Mouse (Mus musculus) forebrain, embryonic 12.5 days (tissue): ENCODE measurements around the gene Ndufs6. TPM values are rescaled to one million over a fixed set of nuclear protein-coding genes. Genes with fewer than 3 reads are reported as not detected.

ENCODE experiments used
- ATAC-seq: fragments of 200-750 bp; cut with Nextera tagmentation; 2 replicates; pipeline ENCODE4 v1.8.0; 2017; ENCODE audit warnings: moderate TSS enrichment; ENCODE audit not compliant: low FRiP score
- H3K27ac ChIP-seq: fragments of 300-500 bp; sonication (generic); 2 replicates; pipeline ENCODE4 v1.5.1; 2016; ENCODE audit warnings: mild to moderate bottlenecking
- H3K27me3 ChIP-seq: fragments of 300-500 bp; sonication (generic); 2 replicates; pipeline ENCODE4 v1.6.1; 2016; ENCODE audit warnings: mild to moderate bottlenecking
- H3K36me3 ChIP-seq: fragments of 300-500 bp; sonication (generic); replicated peaks from 2 replicates; pipeline ENCODE4 v1.6.1; 2016; ENCODE audit warnings: mild to moderate bottlenecking
- H3K4me1 ChIP-seq: fragments of 300-500 bp; sonication (generic); 2 replicates; pipeline ENCODE4 v1.6.1; 2016
- H3K4me2 ChIP-seq: fragments of 300-500 bp; sonication (generic); 2 replicates; pipeline ENCODE4 v1.6.1; 2016; ENCODE audit warnings: mild to moderate bottlenecking, moderate library complexity
- H3K4me3 ChIP-seq: fragments of 300-500 bp; sonication (generic); replicated peaks from 2 replicates; pipeline ENCODE4 v1.5.1; 2016; ENCODE audit warnings: mild to moderate bottlenecking
- H3K9ac ChIP-seq: fragments of 300-500 bp; sonication (generic); 2 replicates; pipeline ENCODE4 v1.6.1; 2016; ENCODE audit warnings: mild to moderate bottlenecking
- H3K9me3 ChIP-seq: fragments of 300-500 bp; sonication (generic); 2 replicates; pipeline ENCODE4 v1.6.1; 2016
- WGBS: fragments of 180-500 bp; shearing (Covaris S2); methylation state at CpG from one replicate; pipeline ENCODE4 v1.1.7; 2016; 5-methylcytosine and 5-hydroxymethylcytosine counted together
- polyA plus RNA-seq: library from polyadenylated mRNA; unstranded; fragments of >200 nt; fragmentation: Nextera tagmentation; extraction: Ambion mirVana; gene quantifications from 2 replicates; pipeline ENCODE4 v1.2.1, GENCODE M21; 2016

Gene Ndufs6
- polyA plus RNA-seq, 1 experiment from 2014 or later = 309 TPM

DNA sequence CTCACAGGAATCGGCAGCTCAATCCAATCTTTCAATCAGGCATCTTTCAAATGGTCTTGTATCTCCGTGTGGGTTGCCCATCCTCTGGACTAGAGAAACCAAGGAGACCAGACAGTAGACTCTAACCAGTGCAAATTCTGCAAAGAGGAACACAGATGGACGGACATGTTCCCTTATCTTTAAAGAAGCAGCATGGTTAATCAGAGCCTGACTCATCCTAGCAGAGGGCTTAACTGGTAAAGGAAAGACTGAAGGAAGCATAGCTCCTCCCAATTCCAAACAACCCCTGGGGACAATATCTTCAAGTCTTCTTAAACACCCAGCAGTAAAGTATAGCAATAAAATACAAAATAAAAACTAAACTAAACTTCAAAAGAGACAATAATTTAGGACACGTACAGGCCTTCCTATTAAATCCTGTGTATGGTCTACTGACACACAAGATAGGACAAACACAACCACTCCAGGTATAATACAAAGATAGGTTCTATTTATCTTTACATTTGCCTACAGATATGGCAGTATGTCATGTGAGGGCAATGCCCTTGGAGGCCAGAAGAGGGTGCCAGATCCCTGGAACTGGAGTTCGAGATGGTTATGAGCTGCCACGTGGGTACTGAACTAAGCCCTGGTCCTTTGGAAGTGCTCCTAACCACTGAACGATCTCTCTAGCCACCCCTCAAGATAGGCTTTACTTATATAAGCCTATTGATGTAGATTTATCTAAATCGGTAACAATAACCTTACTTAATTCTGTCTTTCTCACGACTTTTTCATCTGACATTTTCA, 17.0 kb upstream of the Ndufs6 start:
- Histone ChIP-seq H3K4me1 (no peaks in the 10 kb centered on the region), H3K27me3 (no peaks in the 10 kb centered on the region), H3K4me3 (no peak overlapping the region), H3K4me2 (no peak overlapping the region), H3K9ac (no peak overlapping the region), H3K27ac (no peak overlapping the region), H3K9me3 (no peaks in the 10 kb centered on the region), H3K36me3 (no peaks in the 10 kb centered on the region)
- ATAC-seq = no peak
- 79% methylated on average over 9 of the region's 9 CpGs for WGBS

- Histone ChIP-seq H3K36me3 (no peaks in the 10 kb centered on the region), H3K4me2 (no peak overlapping the region), H3K4me1 (peaks cover 8% of the 10 kb centered on the region), H3K9ac (no peak overlapping the region), H3K27ac (no peak overlapping the region), H3K4me3 (no peak overlapping the region), H3K27me3 (no peaks in the 10 kb centered on the region), H3K9me3 (no peaks in the 10 kb centered on the region)
- 51% methylated on average over 7 of the region's 7 CpGs for WGBS
- no peak; the same call in 1 of the 2 replicates for ATAC-seq
Measured at GRCm38 (mm10) chr13:73336753-73337152, 8.4 kb upstream of the Ndufs6 start.

DNA sequence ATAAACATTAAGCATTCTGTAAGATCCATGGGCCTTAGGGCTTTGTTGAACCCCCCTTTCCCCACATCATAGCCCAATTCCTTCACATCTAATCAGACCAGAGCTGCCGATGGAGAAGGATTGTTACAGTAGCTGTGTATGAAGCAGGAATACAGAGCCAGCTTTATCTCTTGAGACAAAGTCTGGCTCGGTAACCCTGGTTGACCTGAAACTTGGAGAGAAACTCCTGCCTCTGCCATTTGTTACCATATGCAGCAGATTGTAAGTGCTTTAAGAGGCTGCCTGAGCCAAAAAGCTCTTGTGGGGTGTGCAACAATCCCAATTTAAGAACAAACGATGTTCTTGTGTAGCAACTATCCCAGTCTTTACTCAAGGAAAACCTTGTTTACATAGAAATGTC, 3.4 kb upstream of the Ndufs6 start:
- ATAC-seq = no peak
- 74% methylated on average over 3 of the region's 3 CpGs for WGBS
- no peak overlapping the region for H3K27ac ChIP-seq

DNA sequence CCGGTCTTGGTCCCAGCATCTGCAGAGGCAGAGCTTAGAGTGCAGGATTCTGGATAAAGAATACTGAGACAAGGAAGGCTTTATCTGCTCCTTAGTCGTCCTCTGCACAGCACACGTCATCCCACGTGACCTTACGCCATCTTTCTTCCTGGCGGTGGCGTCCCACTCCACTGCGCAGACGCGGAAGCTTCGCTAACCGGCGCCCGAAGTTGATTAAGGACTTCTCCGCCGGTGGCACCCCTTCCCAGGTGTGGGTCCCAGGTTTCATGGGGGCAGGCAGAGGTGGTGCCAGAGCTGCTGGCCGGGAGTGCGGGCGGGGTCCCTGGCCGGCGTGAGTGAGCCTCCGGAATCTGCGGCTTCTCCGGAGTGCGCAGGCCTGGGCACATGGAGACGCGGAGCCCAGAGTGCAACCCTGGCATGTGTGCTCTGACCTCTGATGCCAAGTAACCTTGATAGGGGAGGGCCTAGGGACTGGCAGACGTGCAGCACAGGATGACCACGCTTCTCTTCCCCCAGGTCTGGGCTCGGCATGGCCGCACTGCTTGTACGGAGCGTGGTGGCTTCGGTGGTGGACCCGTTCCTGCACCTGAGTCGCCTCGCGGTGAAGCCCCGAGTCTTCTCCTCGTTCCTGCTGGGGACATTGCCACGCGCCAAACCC, 2.6 kb upstream of the Ndufs6 start:
- peak; percentile 91 for ATAC-seq
- H3K9ac ChIP-seq = peak overlapping the region; percentile 85
- H3K9me3 ChIP-seq = no peaks in the 10 kb centered on the region
- H3K36me3 ChIP-seq = peaks cover 6% of the 10 kb centered on the region
- H3K27ac ChIP-seq = peak overlapping the region; percentile 56
- peak overlapping the region; percentile 96 for H3K4me2 ChIP-seq
- no peaks in the 10 kb centered on the region for H3K27me3 ChIP-seq
- peak overlapping the region; percentile 84 for H3K4me3 ChIP-seq
- H3K4me1 ChIP-seq = peaks cover 24% of the 10 kb centered on the region
- under 1% methylated on average over 42 of the region's 42 CpGs for WGBS

More for the DNA sequence above, 3.4 kb upstream of the Ndufs6 start:
- Histone ChIP-seq H3K4me2 (peak overlapping the region; percentile 96), H3K9ac (peak overlapping the region; percentile 85), H3K27me3 (no peaks in the 10 kb centered on the region), H3K4me3 (peak overlapping the region; percentile 84), H3K36me3 (no peaks in the 10 kb centered on the region), H3K9me3 (no peaks in the 10 kb centered on the region), H3K4me1 (peaks cover 26% of the 10 kb centered on the region)

GRCm38 (mm10) chr13:73323406-73323805, 4.9 kb downstream of the Ndufs6 start:
- Histone ChIP-seq H3K4me3 (no peak overlapping the region), H3K9me3 (no peaks in the 10 kb centered on the region), H3K4me2 (no peak overlapping the region), H3K9ac (no peak overlapping the region), H3K4me1 (peaks cover 11% of the 10 kb centered on the region), H3K27ac (no peak overlapping the region), H3K36me3 (peaks cover 54% of the 10 kb centered on the region), H3K27me3 (no peaks in the 10 kb centered on the region)
- WGBS = 94% methylated on average over 4 of the region's 4 CpGs
- ATAC-seq = no peak

- no peaks in the 10 kb centered on the region for H3K27me3 ChIP-seq
- H3K9me3 ChIP-seq = no peaks in the 10 kb centered on the region
- H3K4me3 ChIP-seq = no peak overlapping the region
- H3K9ac ChIP-seq = no peak overlapping the region
- no peak for ATAC-seq
- H3K4me2 ChIP-seq = no peak overlapping the region
- no peak overlapping the region for H3K27ac ChIP-seq
- 87% methylated on average over 10 of the region's 10 CpGs for WGBS
- peaks cover 9% of the 10 kb centered on the region for H3K4me1 ChIP-seq
- H3K36me3 ChIP-seq = peaks cover 61% of the 10 kb centered on the region
Measured at GRCm38 (mm10) chr13:73322626-73323025, 5.7 kb downstream of the Ndufs6 start.

- Histone ChIP-seq H3K4me2 (no peak overlapping the region), H3K9ac (no peak overlapping the region), H3K27me3 (no peaks in the 10 kb centered on the region), H3K36me3 (peaks cover 70% of the 10 kb centered on the region), H3K4me1 (0 out of 2 replicates have a peak, but pooled peaks cover 3% of the 10 kb centered on the region), H3K9me3 (0 out of 2 replicates have a peak, but pooled peaks cover 9% of the 10 kb centered on the region), H3K27ac (no peak overlapping the region), H3K4me3 (no peak overlapping the region)
- whole genome bisulfite sequencing = 97% methylated on average over 4 of the region's 4 CpGs
- no peak for ATAC-seq
Measured at GRCm38 (mm10) chr13:73320048-73320447, 8.3 kb downstream of the Ndufs6 start.

GRCm38 (mm10) chr13:73310183-73310929, 18.0 kb downstream of the Ndufs6 start:
- H3K4me3 ChIP-seq = no peak overlapping the region
- H3K4me1 ChIP-seq = peaks cover 22% of the 10 kb centered on the region
- no peaks in the 10 kb centered on the region for H3K36me3 ChIP-seq
- no peak overlapping the region for H3K4me2 ChIP-seq
- H3K9ac ChIP-seq = no peak overlapping the region
- peaks cover 31% of the 10 kb centered on the region for H3K27me3 ChIP-seq
- no peak overlapping the region for H3K27ac ChIP-seq
- peak; percentile 69; the same call in 1 of the 2 replicates for ATAC-seq
- H3K9me3 ChIP-seq = no peaks in the 10 kb centered on the region
- WGBS = 23% methylated on average over 8 of the region's 8 CpGs

DNA sequence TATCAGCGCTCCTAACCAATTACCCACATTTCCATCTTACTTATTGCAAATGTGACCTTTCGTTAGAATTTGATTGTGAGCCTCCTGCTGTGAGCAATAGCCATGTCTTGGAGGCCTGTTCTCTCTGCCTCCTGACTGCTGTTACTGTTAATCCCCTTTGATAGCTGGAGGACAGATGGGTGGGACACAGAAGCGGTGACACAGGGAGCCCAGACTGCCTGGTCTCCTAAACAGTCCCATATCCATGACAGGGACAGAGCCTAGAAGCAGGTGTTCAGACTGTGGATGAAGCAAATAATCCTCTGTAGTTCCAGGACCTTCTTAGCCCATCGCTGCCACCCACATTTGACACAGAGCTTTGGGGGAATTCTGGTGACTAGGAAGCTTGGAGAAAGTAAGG, 21.9 kb downstream of the Ndufs6 start:
- H3K27me3 ChIP-seq = peaks cover 31% of the 10 kb centered on the region
- peak overlapping the region; percentile 62; the same call in 1 of the 2 replicates for H3K27ac ChIP-seq
- peaks cover 27% of the 10 kb centered on the region for H3K4me1 ChIP-seq
- H3K9ac ChIP-seq = no peak overlapping the region
- ATAC-seq = peak; percentile 27; the same call in 1 of the 2 replicates
- 40% methylated on average over 4 of the region's 4 CpGs for WGBS
- no peak overlapping the region for H3K4me2 ChIP-seq
- H3K36me3 ChIP-seq = no peaks in the 10 kb centered on the region
- no peak overlapping the region for H3K4me3 ChIP-seq
- no peaks in the 10 kb centered on the region for H3K9me3 ChIP-seq

- Histone ChIP-seq H3K27ac (peak overlapping the region; percentile 62), H3K36me3 (no peaks in the 10 kb centered on the region), H3K27me3 (peaks cover 31% of the 10 kb centered on the region), H3K4me1 (peaks cover 27% of the 10 kb centered on the region), H3K4me3 (no peak overlapping the region), H3K9ac (no peak overlapping the region), H3K9me3 (no peaks in the 10 kb centered on the region), H3K4me2 (no peak overlapping the region; the same call in 1 of the 2 replicates)
- WGBS = 11% methylated on average over 4 of the region's 4 CpGs
- ATAC-seq = peak; percentile 57; the same call in 1 of the 2 replicates
Measured at GRCm38 (mm10) chr13:73306085-73306410, 22.3 kb downstream of the Ndufs6 start.

DNA sequence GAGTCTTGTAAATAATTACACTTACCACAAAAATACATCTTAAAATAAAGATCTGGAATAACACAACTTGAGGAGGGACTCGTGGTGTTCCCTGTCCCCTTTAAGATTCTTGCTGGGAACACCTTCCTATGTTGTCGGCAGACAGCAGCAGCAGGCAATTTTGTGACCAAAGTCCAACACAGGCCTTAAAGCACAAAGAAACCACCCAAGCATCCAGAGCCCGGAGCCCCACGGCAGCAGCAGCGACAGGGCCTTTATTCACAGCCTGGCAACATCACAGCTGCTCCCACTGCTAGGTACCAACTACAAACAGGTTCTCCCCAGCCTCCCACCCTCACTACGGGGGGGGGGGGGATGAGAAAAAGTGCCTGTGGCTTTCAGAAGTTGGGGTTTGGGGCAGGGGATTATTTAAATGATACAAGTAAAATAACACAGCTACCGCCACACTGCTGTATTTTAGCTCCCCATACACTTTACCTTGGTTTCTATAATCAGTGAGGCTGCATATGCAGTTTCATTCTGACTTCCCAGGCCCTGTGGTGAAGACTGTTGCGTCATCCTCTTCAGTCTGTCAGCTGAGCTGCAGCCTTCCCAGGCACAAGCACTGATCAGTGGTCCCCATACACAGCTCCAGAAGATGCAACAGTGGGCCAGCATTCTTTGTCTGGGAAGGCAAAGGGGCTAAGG, 22.8 kb downstream of the Ndufs6 start:
- ATAC-seq = peak; percentile 61

More for the DNA sequence above, 22.8 kb downstream of the Ndufs6 start:
- Histone ChIP-seq H3K9me3 (no peaks in the 10 kb centered on the region), H3K27ac (peak overlapping the region; percentile 62), H3K4me3 (no peak overlapping the region), H3K4me2 (no peak overlapping the region; the same call in 1 of the 2 replicates), H3K9ac (0 out of 2 replicates have a peak overlapping the region, but pooled peaks have one; percentile 25), H3K4me1 (peaks cover 27% of the 10 kb centered on the region), H3K36me3 (no peaks in the 10 kb centered on the region), H3K27me3 (peaks cover 31% of the 10 kb centered on the region)
- 16% methylated on average over 8 of the region's 8 CpGs for WGBS
